ENCODE assay signal across 16 mouse cellular contexts in genomic region chr19:10665093-10665492, GRCm38 (mm10). TPM values are rescaled to one million over a fixed set of nuclear protein-coding genes. Genes with fewer than 3 reads are reported as not detected.
DNase-seq lines count a peak whose midpoint lies in the region; ATAC-seq and TF ChIP-seq lines count a peak whose summit lies in the region.
"Had no signal": no experiment of that assay in that cellular context is flagged by ENCODE, and none has a peak within 500 bp of the region (broad histone marks: within the 10 kb centered on the region; RNA-seq: fewer than 3 reads in every experiment).

No protein-coding gene starts in this region.

- no peak overlapping the region for H3K9ac ChIP-seq in intestine, embryonic 14.5 days (ENCODE audit: low read length)
- no peak overlapping the region for H3K9ac ChIP-seq in intestine, postnatal 0 days (ENCODE audit: low read depth, low read length)
- H3K9ac ChIP-seq in midbrain, embryonic 16.5 days (ENCODE audit: low read depth, low read length), result no peak overlapping the region
- no peak overlapping the region for H3K9ac ChIP-seq in hindbrain, embryonic 14.5 days
- H3K9ac ChIP-seq in neural tube, embryonic 15.5 days (replicated peaks), result no peak overlapping the region
- H3K9ac ChIP-seq: embryonic facial prominence, embryonic 13.5 days; liver, embryonic 14.5 days had no signal

- no peaks in the 10 kb centered on the region for H3K36me3 ChIP-seq in intestine, embryonic 14.5 days (ENCODE audit: control insufficient read depth, insufficient read depth, low read length)
- H3K36me3 ChIP-seq in intestine, postnatal 0 days (ENCODE audit: control insufficient read depth, insufficient read depth), result no peaks in the 10 kb centered on the region
- H3K36me3 ChIP-seq in midbrain, embryonic 16.5 days (ENCODE audit: control insufficient read depth, insufficient read depth, low read length), result no peaks in the 10 kb centered on the region
- no peaks in the 10 kb centered on the region for H3K36me3 ChIP-seq in midbrain, embryonic 10.5 days
- H3K36me3 ChIP-seq in hindbrain, embryonic 14.5 days (replicated peaks; ENCODE audit: control insufficient read depth, insufficient read depth), result no peaks in the 10 kb centered on the region
- H3K36me3 ChIP-seq in neural tube, embryonic 15.5 days, result no peaks in the 10 kb centered on the region
- H3K36me3 ChIP-seq: embryonic facial prominence, embryonic 13.5 days had no signal

- DNase-seq in intestine, embryonic 14.5 days (ENCODE audit: low spot score), result no peak
- DNase-seq in midbrain, embryonic 10.5 days (ENCODE audit: low spot score), result no peak
- DNase-seq in hindbrain, embryonic 14.5 days (ENCODE audit: low spot score), result no peak
- no peak for DNase-seq in adrenal gland, postnatal 25 days
- DNase-seq in cerebellum, postnatal 14 days, result no peak

- no peak for TF ChIP-seq CTCF in intestine, postnatal 0 days (IDR thresholded peaks at IDR 0.05; ENCODE audit: low read depth)

- no peaks in the 10 kb centered on the region for H3K27me3 ChIP-seq in intestine, embryonic 14.5 days (replicated peaks; ENCODE audit: control insufficient read depth, insufficient read depth, low read length)
- no peaks in the 10 kb centered on the region for H3K27me3 ChIP-seq in intestine, postnatal 0 days (replicated peaks; ENCODE audit: control insufficient read depth, insufficient read depth, low read length)
- no peaks in the 10 kb centered on the region for H3K27me3 ChIP-seq in midbrain, embryonic 16.5 days (ENCODE audit: control insufficient read depth, insufficient read depth, low read depth, low read length)
- no peaks in the 10 kb centered on the region for H3K27me3 ChIP-seq in midbrain, embryonic 10.5 days (ENCODE audit: low read depth, poor library complexity, severe bottlenecking)
- H3K27me3 ChIP-seq in hindbrain, embryonic 14.5 days (ENCODE audit: control insufficient read depth, insufficient read depth, low read length), result no peaks in the 10 kb centered on the region
- H3K27me3 ChIP-seq in neural tube, embryonic 15.5 days (replicated peaks), result no peaks in the 10 kb centered on the region
- H3K27me3 ChIP-seq: embryonic facial prominence, embryonic 13.5 days had no signal

- no peak overlapping the region for H3K4me2 ChIP-seq in intestine, embryonic 14.5 days (ENCODE audit: low read length)
- no peak overlapping the region for H3K4me2 ChIP-seq in intestine, postnatal 0 days (replicated peaks; ENCODE audit: low read depth)
- no peak overlapping the region for H3K4me2 ChIP-seq in midbrain, embryonic 16.5 days (ENCODE audit: low read length)
- H3K4me2 ChIP-seq in hindbrain, embryonic 14.5 days (replicated peaks), result no peak overlapping the region
- no peak overlapping the region for H3K4me2 ChIP-seq in neural tube, embryonic 15.5 days
- H3K4me2 ChIP-seq: embryonic facial prominence, embryonic 13.5 days had no signal

- H3K9me3 ChIP-seq in intestine, embryonic 14.5 days (ENCODE audit: control insufficient read depth, low read length), result no peaks in the 10 kb centered on the region
- no peaks in the 10 kb centered on the region for H3K9me3 ChIP-seq in intestine, postnatal 0 days (ENCODE audit: control insufficient read depth)
- no peaks in the 10 kb centered on the region for H3K9me3 ChIP-seq in midbrain, embryonic 16.5 days (replicated peaks; ENCODE audit: control insufficient read depth, low read length, poor library complexity, severe bottlenecking)
- no peaks in the 10 kb centered on the region for H3K9me3 ChIP-seq in midbrain, embryonic 10.5 days (replicated peaks)
- H3K9me3 ChIP-seq in hindbrain, embryonic 14.5 days (ENCODE audit: control insufficient read depth, low read length), result no peaks in the 10 kb centered on the region
- H3K9me3 ChIP-seq in neural tube, embryonic 15.5 days (replicated peaks), result no peaks in the 10 kb centered on the region
- H3K9me3 ChIP-seq: embryonic facial prominence, embryonic 13.5 days had no signal

- ATAC-seq in intestine, embryonic 14.5 days (replicated peaks; ENCODE audit: low FRiP score, low TSS enrichment, low read depth), result peak; percentile 66; the same call in 1 of the 2 replicates
- no peak for ATAC-seq in intestine, postnatal 0 days
- ATAC-seq in midbrain, embryonic 16.5 days, result peak; percentile 41; the same call in 1 of the 2 replicates
- peak; percentile 28; the same call in 1 of the 2 replicates for ATAC-seq in hindbrain, embryonic 14.5 days (ENCODE audit: low FRiP score)
- ATAC-seq in neural tube, embryonic 15.5 days (ENCODE audit: low FRiP score), result peak; percentile 16; the same call in 1 of the 2 replicates

- H3K27ac ChIP-seq in intestine, embryonic 14.5 days (ENCODE audit: low read depth), result no peak overlapping the region
- H3K27ac ChIP-seq in intestine, postnatal 0 days (ENCODE audit: low read depth, low read length), result no peak overlapping the region
- no peak overlapping the region for H3K27ac ChIP-seq in midbrain, embryonic 16.5 days (ENCODE audit: low read length)
- H3K27ac ChIP-seq in midbrain, embryonic 10.5 days (replicated peaks), result no peak overlapping the region
- H3K27ac ChIP-seq in hindbrain, embryonic 14.5 days, result no peak overlapping the region
- no peak overlapping the region for H3K27ac ChIP-seq in neural tube, embryonic 15.5 days (replicated peaks)
- H3K27ac ChIP-seq: embryonic facial prominence, embryonic 13.5 days; macrophage had no signal

- no peak overlapping the region for H3K4me3 ChIP-seq in intestine, embryonic 14.5 days (ENCODE audit: low read depth, low read length)
- no peak overlapping the region for H3K4me3 ChIP-seq in intestine, postnatal 0 days (ENCODE audit: low read depth, low read length)
- no peak overlapping the region for H3K4me3 ChIP-seq in midbrain, embryonic 16.5 days (ENCODE audit: low read depth, low read length)
- H3K4me3 ChIP-seq in midbrain, embryonic 10.5 days, result no peak overlapping the region
- no peak overlapping the region for H3K4me3 ChIP-seq in hindbrain, embryonic 14.5 days (replicated peaks; ENCODE audit: low read length)
- no peak overlapping the region for H3K4me3 ChIP-seq in neural tube, embryonic 15.5 days (replicated peaks)
- H3K4me3 ChIP-seq: embryonic facial prominence, embryonic 13.5 days had no signal

- 57% methylated on average over 3 of the region's 3 CpGs for WGBS in intestine, embryonic 14.5 days
- WGBS in intestine, postnatal 0 days, result 54% methylated on average over 3 of the region's 3 CpGs
- 62% methylated on average over 3 of the region's 3 CpGs for WGBS in midbrain, embryonic 16.5 days
- WGBS in midbrain, embryonic 10.5 days, result 63% methylated on average over 3 of the region's 3 CpGs
- 68% methylated on average over 3 of the region's 3 CpGs for WGBS in hindbrain, embryonic 14.5 days
- 69% methylated on average over 3 of the region's 3 CpGs for WGBS in neural tube, embryonic 15.5 days

- H3K4me1 ChIP-seq in intestine, embryonic 14.5 days (replicated peaks; ENCODE audit: control insufficient read depth, insufficient read depth, low read length), result no peaks in the 10 kb centered on the region
- no peaks in the 10 kb centered on the region for H3K4me1 ChIP-seq in intestine, postnatal 0 days (replicated peaks; ENCODE audit: control insufficient read depth, insufficient read depth, low read length)
- no peaks in the 10 kb centered on the region for H3K4me1 ChIP-seq in midbrain, embryonic 16.5 days (ENCODE audit: control insufficient read depth, insufficient read depth, low read length)
- no peaks in the 10 kb centered on the region for H3K4me1 ChIP-seq in midbrain, embryonic 10.5 days
- no peaks in the 10 kb centered on the region for H3K4me1 ChIP-seq in hindbrain, embryonic 14.5 days (replicated peaks; ENCODE audit: control insufficient read depth, insufficient read depth, low read length)
- no peaks in the 10 kb centered on the region for H3K4me1 ChIP-seq in neural tube, embryonic 15.5 days
- H3K4me1 ChIP-seq: embryonic facial prominence, embryonic 13.5 days had no signal

RNA-seq across cellular contexts. Expression of gene Pga5, which starts 12.8 kb away (rescaled TPM):
- polyA plus RNA-seq in intestine, embryonic 14.5 days (2014; fragmentation: Nextera tagmentation; extraction: Ambion mirVana), result 0.34 TPM in 1 of 2 replicates, not detected in the other
- polyA plus RNA-seq in intestine, postnatal 0 days (2015; fragmentation: Nextera tagmentation; extraction: Ambion mirVana), result 5.0 and 24.6 TPM in 2 replicates
- not detected in 2 replicates for polyA plus RNA-seq in midbrain, embryonic 16.5 days (2015; fragmentation: Nextera tagmentation; extraction: Ambion mirVana)
- not detected in 2 replicates for polyA plus RNA-seq in midbrain, embryonic 10.5 days (2016; fragmentation: Nextera tagmentation; extraction: Ambion mirVana)
- polyA plus RNA-seq in hindbrain, embryonic 14.5 days (2014; fragmentation: Nextera tagmentation; extraction: Ambion mirVana), result not detected in 2 replicates
- not detected in 2 replicates for polyA plus RNA-seq in neural tube, embryonic 15.5 days (2015; fragmentation: Nextera tagmentation; extraction: Ambion mirVana)
- not detected in 2 replicates for total RNA-seq in adrenal gland, postnatal 25 days (2021)
- total RNA-seq: common myeloid progenitor, adult 5-6 weeks; gastrocnemius, adult 8-10 months; heart, adult 18-20 months; monocyte, adult 5-6 weeks had no signal
- polyA plus RNA-seq: embryonic facial prominence, embryonic 13.5 days; heart, embryonic 16.5 days; macrophage had no signal

RNA-seq across cellular contexts. Expression of gene Vps37c, which starts 23.4 kb away (rescaled TPM):
- 27.8 and 31.1 TPM in 2 replicates for polyA plus RNA-seq in intestine, embryonic 14.5 days (2014; fragmentation: Nextera tagmentation; extraction: Ambion mirVana)
- 31.3 and 32.2 TPM in 2 replicates for polyA plus RNA-seq in intestine, postnatal 0 days (2015; fragmentation: Nextera tagmentation; extraction: Ambion mirVana)
- 28.6 and 31.2 TPM in 2 replicates for polyA plus RNA-seq in midbrain, embryonic 16.5 days (2015; fragmentation: Nextera tagmentation; extraction: Ambion mirVana)
- 33.8 and 36.0 TPM in 2 replicates for polyA plus RNA-seq in midbrain, embryonic 10.5 days (2016; fragmentation: Nextera tagmentation; extraction: Ambion mirVana)
- polyA plus RNA-seq in hindbrain, embryonic 14.5 days (2014; fragmentation: Nextera tagmentation; extraction: Ambion mirVana), result 28.7 and 31.3 TPM in 2 replicates
- 28.7 and 30.3 TPM in 2 replicates for polyA plus RNA-seq in neural tube, embryonic 15.5 days (2015; fragmentation: Nextera tagmentation; extraction: Ambion mirVana)
- total RNA-seq in adrenal gland, postnatal 25 days (2021), result 32.4 and 33.6 TPM in 2 replicates

RNA-seq across cellular contexts. Expression of gene Vwce, which starts 31.1 kb away (rescaled TPM):
- polyA plus RNA-seq in intestine, embryonic 14.5 days (2014; fragmentation: Nextera tagmentation; extraction: Ambion mirVana), result 1.5 and 2.8 TPM in 2 replicates
- 7.1 and 8.4 TPM in 2 replicates for polyA plus RNA-seq in intestine, postnatal 0 days (2015; fragmentation: Nextera tagmentation; extraction: Ambion mirVana)
- 1.1 and 2.0 TPM in 2 replicates for polyA plus RNA-seq in midbrain, embryonic 16.5 days (2015; fragmentation: Nextera tagmentation; extraction: Ambion mirVana)
- polyA plus RNA-seq in midbrain, embryonic 10.5 days (2016; fragmentation: Nextera tagmentation; extraction: Ambion mirVana), result 0.65 and 0.95 TPM in 2 replicates
- 0.64 and 1.1 TPM in 2 replicates for polyA plus RNA-seq in hindbrain, embryonic 14.5 days (2014; fragmentation: Nextera tagmentation; extraction: Ambion mirVana)
- polyA plus RNA-seq in neural tube, embryonic 15.5 days (2015; fragmentation: Nextera tagmentation; extraction: Ambion mirVana), result 1.7 and 2.4 TPM in 2 replicates
- total RNA-seq in adrenal gland, postnatal 25 days (2021), result 0.43 and 1.4 TPM in 2 replicates
- total RNA-seq: common myeloid progenitor, adult 5-6 weeks; gastrocnemius, adult 8-10 months; monocyte, adult 5-6 weeks had no signal
- polyA plus RNA-seq: macrophage had no signal

RNA-seq across cellular contexts. Expression of gene Tkfc, which starts 59.6 kb away (rescaled TPM):
- 18.3 and 22.3 TPM in 2 replicates for polyA plus RNA-seq in intestine, embryonic 14.5 days (2014; fragmentation: Nextera tagmentation; extraction: Ambion mirVana)
- polyA plus RNA-seq in intestine, postnatal 0 days (2015; fragmentation: Nextera tagmentation; extraction: Ambion mirVana), result 76.4 and 83.9 TPM in 2 replicates
- polyA plus RNA-seq in midbrain, embryonic 16.5 days (2015; fragmentation: Nextera tagmentation; extraction: Ambion mirVana), result 24.6 and 25.4 TPM in 2 replicates
- 24.0 and 25.7 TPM in 2 replicates for polyA plus RNA-seq in midbrain, embryonic 10.5 days (2016; fragmentation: Nextera tagmentation; extraction: Ambion mirVana)
- 25.4 and 26.8 TPM in 2 replicates for polyA plus RNA-seq in hindbrain, embryonic 14.5 days (2014; fragmentation: Nextera tagmentation; extraction: Ambion mirVana)
- polyA plus RNA-seq in neural tube, embryonic 15.5 days (2015; fragmentation: Nextera tagmentation; extraction: Ambion mirVana), result 21.8 and 25.2 TPM in 2 replicates
- 18.0 and 21.7 TPM in 2 replicates for total RNA-seq in adrenal gland, postnatal 25 days (2021)

RNA-seq across cellular contexts. Expression of gene Ddb1, which starts 60.0 kb away (rescaled TPM):
- 324 and 358 TPM in 2 replicates for polyA plus RNA-seq in intestine, embryonic 14.5 days (2014; fragmentation: Nextera tagmentation; extraction: Ambion mirVana)
- polyA plus RNA-seq in intestine, postnatal 0 days (2015; fragmentation: Nextera tagmentation; extraction: Ambion mirVana), result 97.9 and 100 TPM in 2 replicates
- 218 and 234 TPM in 2 replicates for polyA plus RNA-seq in midbrain, embryonic 16.5 days (2015; fragmentation: Nextera tagmentation; extraction: Ambion mirVana)
- polyA plus RNA-seq in midbrain, embryonic 10.5 days (2016; fragmentation: Nextera tagmentation; extraction: Ambion mirVana), result 463 and 501 TPM in 2 replicates
- polyA plus RNA-seq in hindbrain, embryonic 14.5 days (2014; fragmentation: Nextera tagmentation; extraction: Ambion mirVana), result 219 and 240 TPM in 2 replicates
- polyA plus RNA-seq in neural tube, embryonic 15.5 days (2015; fragmentation: Nextera tagmentation; extraction: Ambion mirVana), result 194 and 213 TPM in 2 replicates
- total RNA-seq in adrenal gland, postnatal 25 days (2021), result 305 and 314 TPM in 2 replicates
